Mouse (Mus musculus): ENCODE measurements at regions not wholly inside any gene's neighbourhood (a gene's known extent, or its start where the extent isn't known, plus 50 kb on each side); places are given as distances from the start of the nearest gene placed in this dataset.

DNA sequence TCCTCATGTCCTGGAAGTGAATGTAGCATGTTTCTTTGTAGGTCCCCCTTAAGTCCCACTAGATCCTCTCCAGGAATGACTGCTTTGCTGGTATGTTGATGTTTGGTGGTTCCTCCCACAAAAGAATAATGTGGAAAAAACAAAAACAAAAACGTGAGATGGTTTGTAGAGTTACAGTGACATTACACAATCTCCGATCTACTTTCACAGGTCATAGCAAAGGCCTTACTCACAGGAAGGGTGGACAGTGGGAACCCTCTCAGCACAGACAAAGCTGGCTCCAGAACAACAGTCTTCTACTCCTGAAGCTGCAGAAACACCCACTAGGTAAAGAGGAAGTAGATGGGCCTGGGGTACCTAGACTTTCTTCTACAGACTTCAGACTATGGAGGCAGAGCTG, 122.2 kb downstream of the Cog6 start:
- Histone ChIP-seq H3K4me1 (replicated peaks; ENCODE audit: control insufficient read depth, insufficient read depth, low read length) (no peaks in the 10 kb centered on the region), H3K36me3 (ENCODE audit: control insufficient read depth, insufficient read depth) (no peaks in the 10 kb centered on the region), H3K27me3 (replicated peaks; ENCODE audit: control insufficient read depth, insufficient read depth, low read length) (no peaks in the 10 kb centered on the region), H3K9ac (ENCODE audit: low read depth, low read length) (no peak overlapping the region), H3K4me2 (replicated peaks; ENCODE audit: low read depth) (no peak overlapping the region), H3K4me3 (ENCODE audit: low read depth, low read length) (no peak overlapping the region), H3K9me3 (ENCODE audit: control insufficient read depth) (no peaks in the 10 kb centered on the region), H3K27ac (ENCODE audit: low read depth, low read length) (no peak overlapping the region)
- ATAC-seq = no peak
- WGBS = 78% methylated on average over 2 of the region's 2 CpGs
- TF ChIP-seq CTCF (IDR thresholded peaks at IDR 0.05; ENCODE audit: low read depth) = no peak

DNA sequence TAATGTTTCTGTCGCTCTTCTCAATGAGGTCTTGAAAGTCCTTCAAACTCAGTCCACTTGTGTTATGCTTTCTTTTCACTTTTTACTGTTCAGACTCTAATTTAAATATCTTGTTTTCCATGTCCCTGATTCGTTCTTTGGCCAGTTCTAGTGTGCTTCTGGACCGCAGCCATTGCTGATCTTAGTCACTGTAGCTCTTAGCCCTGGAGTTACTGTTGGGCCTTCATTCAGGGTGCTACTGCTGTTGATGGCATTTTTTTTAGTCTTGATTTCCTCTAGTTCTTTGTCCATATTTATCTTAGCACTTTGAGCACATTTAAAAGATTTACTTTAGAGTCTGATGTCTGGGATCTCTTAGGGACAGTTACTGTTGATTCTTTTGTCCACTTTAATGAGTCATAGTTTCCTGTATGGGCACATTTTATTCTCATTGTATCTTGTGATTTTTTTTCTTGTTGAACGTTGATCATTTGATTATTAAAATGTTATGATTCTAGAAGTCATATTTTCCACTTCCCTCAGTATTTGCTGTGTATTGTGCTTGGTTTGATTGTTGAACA, 127.8 kb downstream of the Cog6 start:
- Histone ChIP-seq H3K9ac (ENCODE audit: low read depth, low read length) (no peak overlapping the region), H3K4me3 (ENCODE audit: low read depth, low read length) (no peak overlapping the region), H3K4me1 (replicated peaks; ENCODE audit: control insufficient read depth, insufficient read depth, low read length) (no peaks in the 10 kb centered on the region), H3K4me2 (replicated peaks; ENCODE audit: low read depth) (no peak overlapping the region), H3K36me3 (ENCODE audit: control insufficient read depth, insufficient read depth) (no peaks in the 10 kb centered on the region), H3K27ac (ENCODE audit: low read depth, low read length) (no peak overlapping the region), H3K27me3 (replicated peaks; ENCODE audit: control insufficient read depth, insufficient read depth, low read length) (no peaks in the 10 kb centered on the region), H3K9me3 (ENCODE audit: control insufficient read depth) (no peaks in the 10 kb centered on the region)
- ATAC-seq = no peak
- 74% methylated on average over 4 of the region's 4 CpGs for WGBS
- TF ChIP-seq CTCF (IDR thresholded peaks at IDR 0.05; ENCODE audit: low read depth) = no peak

DNA sequence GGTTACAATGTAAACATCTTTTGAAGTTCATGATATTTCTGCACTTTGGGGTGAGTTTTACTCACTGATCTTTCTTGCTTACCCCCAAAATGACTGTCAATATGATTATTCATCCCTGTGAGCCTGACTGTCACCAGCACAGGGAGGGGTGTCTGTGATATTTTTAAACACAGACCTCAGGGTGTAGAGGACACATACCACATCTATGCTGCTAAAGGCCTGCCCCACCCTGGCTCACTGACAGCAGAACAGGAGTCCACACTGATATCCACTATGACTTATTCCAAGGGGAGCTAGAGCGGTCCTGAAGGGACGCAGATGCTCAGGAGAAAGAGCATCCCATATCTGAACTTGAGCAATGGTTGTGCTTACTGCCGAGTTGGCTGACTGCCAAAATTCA, 135.1 kb downstream of the Cog6 start:
- no peak overlapping the region for H3K4me2 ChIP-seq (replicated peaks; ENCODE audit: low read depth)
- H3K27ac ChIP-seq (ENCODE audit: low read depth, low read length) = no peak overlapping the region
- H3K36me3 ChIP-seq (ENCODE audit: control insufficient read depth, insufficient read depth) = no peaks in the 10 kb centered on the region
- ATAC-seq = no peak
- no peaks in the 10 kb centered on the region for H3K9me3 ChIP-seq (ENCODE audit: control insufficient read depth)
- H3K27me3 ChIP-seq (replicated peaks; ENCODE audit: control insufficient read depth, insufficient read depth, low read length) = no peaks in the 10 kb centered on the region
- no peaks in the 10 kb centered on the region for H3K4me1 ChIP-seq (replicated peaks; ENCODE audit: control insufficient read depth, insufficient read depth, low read length)
- no peak overlapping the region for H3K4me3 ChIP-seq (ENCODE audit: low read depth, low read length)
- TF ChIP-seq CTCF (IDR thresholded peaks at IDR 0.05; ENCODE audit: low read depth) = no peak
- H3K9ac ChIP-seq (ENCODE audit: low read depth, low read length) = no peak overlapping the region
- 77% methylated on average over 3 of the region's 3 CpGs for WGBS

DNA sequence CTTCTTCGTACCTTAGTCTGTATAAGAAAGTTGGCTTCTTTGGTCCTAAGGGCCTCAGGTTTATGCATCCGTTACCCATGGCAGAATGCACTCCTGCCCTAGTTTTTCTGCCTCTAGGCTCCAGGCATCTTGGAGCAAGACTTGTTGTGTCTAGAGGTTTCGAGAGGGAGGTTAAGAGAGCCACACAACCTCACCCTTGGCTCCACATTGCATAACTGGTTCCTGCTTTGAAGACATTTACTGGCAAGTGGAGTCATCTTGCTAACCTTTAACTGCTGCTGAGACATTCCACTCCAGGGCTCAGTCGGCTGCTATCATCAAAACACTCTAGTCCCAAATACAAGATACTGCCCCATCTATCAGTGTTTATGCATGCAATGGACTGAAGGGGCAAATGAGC, 135.9 kb downstream of the Cog6 start:
- H3K9me3 ChIP-seq (ENCODE audit: control insufficient read depth) = no peaks in the 10 kb centered on the region
- TF ChIP-seq CTCF (IDR thresholded peaks at IDR 0.05; ENCODE audit: low read depth) = no peak
- no peak overlapping the region for H3K27ac ChIP-seq (ENCODE audit: low read depth, low read length)
- H3K36me3 ChIP-seq (ENCODE audit: control insufficient read depth, insufficient read depth) = no peaks in the 10 kb centered on the region
- H3K4me2 ChIP-seq (replicated peaks; ENCODE audit: low read depth) = no peak overlapping the region
- no peak overlapping the region for H3K4me3 ChIP-seq (ENCODE audit: low read depth, low read length)
- WGBS = 71% methylated on average over 4 of the region's 4 CpGs
- H3K9ac ChIP-seq (ENCODE audit: low read depth, low read length) = no peak overlapping the region
- no peaks in the 10 kb centered on the region for H3K27me3 ChIP-seq (replicated peaks; ENCODE audit: control insufficient read depth, insufficient read depth, low read length)
- no peak for ATAC-seq
- no peaks in the 10 kb centered on the region for H3K4me1 ChIP-seq (replicated peaks; ENCODE audit: control insufficient read depth, insufficient read depth, low read length)

DNA sequence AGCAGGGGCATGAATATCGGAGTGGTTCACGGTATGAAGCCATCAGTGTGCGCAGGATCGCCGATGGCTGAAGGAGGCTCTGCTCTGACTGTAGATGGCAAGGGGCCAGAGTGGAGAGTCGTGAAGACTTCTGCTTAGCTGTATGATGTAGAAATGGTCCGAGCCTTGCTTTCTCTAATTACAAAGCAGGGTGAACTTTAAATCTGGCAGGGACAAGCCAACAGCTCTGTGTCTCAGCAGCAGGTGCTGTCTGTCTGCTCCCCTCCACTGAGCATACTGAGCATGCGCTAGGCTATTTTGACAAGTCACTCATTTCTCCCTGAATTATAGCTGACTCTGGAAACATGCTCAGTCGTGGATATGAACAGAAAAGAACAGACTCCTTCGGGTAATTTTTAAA, 137.3 kb downstream of the Cog6 start:
- Histone ChIP-seq H3K27ac (ENCODE audit: low read depth, low read length) (no peak overlapping the region), H3K36me3 (ENCODE audit: control insufficient read depth, insufficient read depth) (no peaks in the 10 kb centered on the region), H3K4me3 (ENCODE audit: low read depth, low read length) (no peak overlapping the region), H3K9ac (ENCODE audit: low read depth, low read length) (no peak overlapping the region), H3K27me3 (replicated peaks; ENCODE audit: control insufficient read depth, insufficient read depth, low read length) (no peaks in the 10 kb centered on the region), H3K9me3 (ENCODE audit: control insufficient read depth) (no peaks in the 10 kb centered on the region), H3K4me2 (replicated peaks; ENCODE audit: low read depth) (no peak overlapping the region), H3K4me1 (replicated peaks; ENCODE audit: control insufficient read depth, insufficient read depth, low read length) (no peaks in the 10 kb centered on the region)
- 71% methylated on average over 10 of the region's 10 CpGs for WGBS
- ATAC-seq = no peak
- TF ChIP-seq CTCF (IDR thresholded peaks at IDR 0.05; ENCODE audit: low read depth) = no peak

DNA sequence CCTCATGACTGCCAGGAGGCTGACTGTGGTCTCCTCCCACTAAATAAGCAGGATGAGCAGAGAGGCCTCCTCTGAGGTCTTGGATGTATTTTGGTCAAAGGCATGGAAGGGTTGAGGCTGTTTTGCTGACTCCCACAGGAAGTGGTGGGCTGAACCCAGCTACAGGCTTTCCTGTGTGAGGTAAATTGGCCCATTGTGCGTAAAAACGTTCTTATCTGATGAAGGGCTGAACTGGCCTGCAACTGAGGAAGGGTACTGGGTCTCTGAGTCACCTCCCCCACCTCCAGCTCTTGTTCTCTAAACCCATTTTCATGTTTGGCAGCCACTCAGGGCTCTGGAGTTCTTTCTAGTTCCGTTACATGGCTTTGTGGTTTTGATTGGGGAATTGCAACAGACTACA, 138.7 kb downstream of the Cog6 start:
- H3K9me3 ChIP-seq (ENCODE audit: control insufficient read depth) = no peaks in the 10 kb centered on the region
- no peak overlapping the region for H3K27ac ChIP-seq (ENCODE audit: low read depth, low read length)

DNA sequence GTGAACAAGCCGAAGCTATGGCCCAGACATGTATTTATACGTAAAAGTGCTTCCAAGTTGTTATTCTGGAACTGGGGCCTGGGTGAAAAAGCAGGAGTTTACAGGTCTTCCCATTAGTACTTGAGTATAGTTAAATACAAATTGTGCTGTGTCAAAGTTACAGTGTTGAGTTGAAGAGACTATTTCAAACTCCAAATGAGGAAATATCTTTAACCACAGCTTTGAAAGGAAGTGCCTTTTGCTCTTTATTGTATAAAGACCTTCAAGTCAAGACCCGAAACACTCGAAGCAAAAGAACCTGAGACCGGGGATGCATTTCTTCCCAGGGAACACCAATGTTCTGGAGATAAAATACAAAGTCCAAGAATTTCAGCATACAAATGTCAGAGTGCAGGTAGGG, 144.8 kb downstream of the Cog6 start:
- H3K4me1 ChIP-seq (replicated peaks; ENCODE audit: control insufficient read depth, insufficient read depth, low read length) = no peaks in the 10 kb centered on the region
- no peak for ATAC-seq
- H3K4me3 ChIP-seq (ENCODE audit: low read depth, low read length) = no peak overlapping the region
- WGBS = 87% methylated on average over 5 of the region's 5 CpGs
- no peak overlapping the region for H3K4me2 ChIP-seq (replicated peaks; ENCODE audit: low read depth)
- no peak overlapping the region for H3K9ac ChIP-seq (ENCODE audit: low read depth, low read length)
- H3K9me3 ChIP-seq (ENCODE audit: control insufficient read depth) = no peaks in the 10 kb centered on the region
- H3K27ac ChIP-seq (ENCODE audit: low read depth, low read length) = no peak overlapping the region
- no peaks in the 10 kb centered on the region for H3K27me3 ChIP-seq (replicated peaks; ENCODE audit: control insufficient read depth, insufficient read depth, low read length)
- TF ChIP-seq CTCF (IDR thresholded peaks at IDR 0.05; ENCODE audit: low read depth) = no peak
- H3K36me3 ChIP-seq (ENCODE audit: control insufficient read depth, insufficient read depth) = no peaks in the 10 kb centered on the region

More for the DNA sequence above, 138.7 kb downstream of the Cog6 start:
- H3K27me3 ChIP-seq (replicated peaks; ENCODE audit: control insufficient read depth, insufficient read depth, low read length) = no peaks in the 10 kb centered on the region
- WGBS = 46% methylated on average over 3 of the region's 3 CpGs
- H3K4me1 ChIP-seq (replicated peaks; ENCODE audit: control insufficient read depth, insufficient read depth, low read length) = no peaks in the 10 kb centered on the region
- no peak overlapping the region for H3K4me3 ChIP-seq (ENCODE audit: low read depth, low read length)
- H3K36me3 ChIP-seq (ENCODE audit: control insufficient read depth, insufficient read depth) = no peaks in the 10 kb centered on the region
- TF ChIP-seq CTCF (IDR thresholded peaks at IDR 0.05; ENCODE audit: low read depth) = no peak
- no peak overlapping the region for H3K4me2 ChIP-seq (replicated peaks; ENCODE audit: low read depth)
- no peak for ATAC-seq
- no peak overlapping the region for H3K9ac ChIP-seq (ENCODE audit: low read depth, low read length)
